Mouse (Mus musculus) embryonic facial prominence, embryonic 15.5 days (tissue): Measurements from ENCODE around the gene Pold4. TPM values are rescaled to one million over a fixed set of nuclear protein-coding genes. Genes with fewer than 3 reads are reported as not detected.
A peak's percentile ranks its signal among the peaks of the same experiment; 100 is the strongest.

Source experiments
- ATAC-seq: fragments of 200-750 bp; cut with Nextera tagmentation; 2 replicates; pipeline ENCODE4 v1.8.0; 2017; ENCODE audit warnings: low read depth, moderate TSS enrichment; ENCODE audit not compliant: insufficient number of reproducible peaks, low FRiP score, low TSS enrichment
- H3K27ac ChIP-seq: fragments of 300-500 bp; sonication (generic); replicated peaks from 2 replicates; pipeline ENCODE4 v1.5.1; 2015; ENCODE audit warnings: mild to moderate bottlenecking, inconsistent platforms
- H3K27me3 ChIP-seq: fragments of 300-500 bp; sonication (generic); 2 replicates; pipeline ENCODE4 v1.6.1; 2015; ENCODE audit warnings: inconsistent platforms
- H3K36me3 ChIP-seq: fragments of 300-500 bp; sonication (generic); 2 replicates; pipeline ENCODE4 v1.6.1; 2015; ENCODE audit warnings: mild to moderate bottlenecking, inconsistent platforms
- H3K4me1 ChIP-seq: fragments of 300-500 bp; sonication (generic); 2 replicates; pipeline ENCODE4 v1.6.1; 2015; ENCODE audit warnings: inconsistent platforms
- H3K4me2 ChIP-seq: fragments of 300-500 bp; sonication (generic); replicated peaks from 2 replicates; pipeline ENCODE4 v1.6.1; 2015; ENCODE audit warnings: mild to moderate bottlenecking, inconsistent platforms
- H3K4me3 ChIP-seq: fragments of 300-500 bp; sonication (generic); replicated peaks from 2 replicates; pipeline ENCODE4 v1.5.1; 2015; ENCODE audit warnings: mild to moderate bottlenecking, inconsistent platforms
- H3K9ac ChIP-seq: fragments of 300-500 bp; sonication (generic); 2 replicates; pipeline ENCODE4 v1.6.1; 2015; ENCODE audit warnings: inconsistent platforms
- H3K9me3 ChIP-seq: fragments of 300-500 bp; sonication (generic); replicated peaks from 2 replicates; pipeline ENCODE4 v1.6.1; 2016; ENCODE audit warnings: inconsistent platforms
- WGBS: fragments of 180-500 bp; shearing (Covaris S2); methylation state at CpG from one replicate; pipeline ENCODE4 v1.1.7; 2015; 5-methylcytosine and 5-hydroxymethylcytosine counted together
- polyA plus RNA-seq: library from polyadenylated mRNA; unstranded; fragments of >200 nt; fragmentation: Nextera tagmentation; extraction: Ambion mirVana; gene quantifications from 2 replicates; pipeline ENCODE4 v1.2.1, GENCODE M21; 2015

Gene Pold4
- polyA plus RNA-seq, 1 experiment from 2014 or later = 33.5 TPM

DNA sequence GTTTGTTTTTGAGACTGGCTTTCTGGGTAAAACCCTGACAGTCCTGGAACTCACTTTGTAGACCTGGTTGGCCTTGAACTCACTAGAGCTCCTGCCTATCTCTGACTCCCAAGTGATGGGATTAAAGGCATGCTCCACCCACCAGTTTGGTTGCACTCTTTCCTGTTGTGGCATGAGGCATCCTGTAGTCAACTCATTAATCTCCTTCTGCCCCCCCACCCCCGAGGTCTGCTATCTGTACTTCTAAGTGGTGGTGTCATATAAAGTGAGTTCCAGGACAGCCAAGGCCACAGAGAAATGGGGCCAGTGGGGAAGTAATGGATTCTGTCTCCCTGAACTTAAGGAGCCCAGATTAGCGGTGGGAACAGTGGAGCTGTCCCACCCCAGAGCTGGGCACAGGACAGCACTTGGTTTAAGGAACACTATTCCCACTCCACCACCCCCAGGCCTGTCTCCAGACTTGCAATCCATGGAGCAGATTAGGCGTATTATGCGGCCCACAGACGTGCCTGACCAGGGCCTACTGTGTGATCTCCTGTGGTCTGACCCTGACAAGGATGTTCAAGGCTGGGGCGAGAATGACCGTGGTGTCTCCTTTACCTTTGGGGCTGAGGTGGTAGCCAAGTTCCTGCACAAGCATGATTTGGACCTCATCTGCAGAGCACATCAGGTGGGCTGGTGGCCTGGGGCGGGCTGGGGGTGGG, 37.5 kb upstream of the Pold4 start:
- 92% methylated on average over 8 of the region's 8 CpGs for WGBS
- H3K4me1 ChIP-seq = peaks cover 51% of the 10 kb centered on the region
- peaks cover 46% of the 10 kb centered on the region for H3K36me3 ChIP-seq
- H3K27ac ChIP-seq = no peak overlapping the region
- no peak for ATAC-seq
- H3K27me3 ChIP-seq = no peaks in the 10 kb centered on the region
- H3K9me3 ChIP-seq = no peaks in the 10 kb centered on the region
- no peak overlapping the region for H3K9ac ChIP-seq
- H3K4me2 ChIP-seq = no peak overlapping the region
- H3K4me3 ChIP-seq = 0 out of 2 replicates have a peak overlapping the region, but pooled peaks have one; percentile 2

DNA sequence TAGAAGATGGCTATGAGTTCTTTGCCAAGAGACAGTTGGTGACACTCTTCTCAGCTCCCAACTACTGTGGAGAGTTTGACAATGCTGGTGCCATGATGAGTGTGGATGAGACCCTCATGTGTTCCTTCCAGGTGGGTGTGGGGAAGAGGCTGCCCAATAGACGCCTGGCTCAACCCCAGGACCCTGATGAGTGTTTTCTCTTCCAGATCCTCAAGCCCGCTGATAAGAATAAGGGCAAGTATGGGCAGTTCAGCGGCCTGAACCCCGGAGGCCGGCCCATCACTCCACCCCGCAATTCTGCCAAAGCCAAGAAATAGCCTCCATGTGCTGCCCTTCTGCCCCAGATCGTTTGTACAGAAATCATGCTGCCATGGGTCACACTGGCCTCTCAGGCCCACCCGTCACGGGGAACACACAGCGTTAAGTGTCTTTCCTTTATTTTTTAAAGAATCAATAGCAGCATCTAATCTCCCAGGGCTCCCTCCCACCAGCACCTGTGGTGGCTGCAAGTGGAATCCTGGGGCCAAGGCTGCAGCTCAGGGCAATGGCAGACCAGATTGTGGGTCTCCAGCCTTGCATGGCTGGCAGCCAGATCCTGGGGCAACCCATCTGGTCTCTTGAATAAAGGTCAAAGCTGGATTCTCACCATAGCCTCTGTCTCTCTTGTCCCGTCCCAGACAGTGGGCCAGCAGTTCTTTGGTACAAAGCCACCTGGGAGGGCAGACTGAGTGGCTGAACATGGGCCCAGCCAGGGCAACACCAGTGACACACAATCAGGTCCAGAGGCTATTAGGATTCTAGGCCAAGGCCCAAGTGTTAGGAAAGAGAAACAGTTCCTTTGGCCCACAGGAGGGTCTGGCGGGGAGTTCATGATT, 36.7 kb upstream of the Pold4 start:
- no peaks in the 10 kb centered on the region for H3K27me3 ChIP-seq
- no peak overlapping the region for H3K9ac ChIP-seq
- no peak for ATAC-seq
- peaks cover 55% of the 10 kb centered on the region for H3K4me1 ChIP-seq
- H3K36me3 ChIP-seq = peaks cover 46% of the 10 kb centered on the region
- H3K9me3 ChIP-seq = no peaks in the 10 kb centered on the region
- no peak overlapping the region for H3K27ac ChIP-seq
- no peak overlapping the region for H3K4me2 ChIP-seq
- WGBS = 83% methylated on average over 12 of the region's 12 CpGs
- no peak overlapping the region for H3K4me3 ChIP-seq

DNA sequence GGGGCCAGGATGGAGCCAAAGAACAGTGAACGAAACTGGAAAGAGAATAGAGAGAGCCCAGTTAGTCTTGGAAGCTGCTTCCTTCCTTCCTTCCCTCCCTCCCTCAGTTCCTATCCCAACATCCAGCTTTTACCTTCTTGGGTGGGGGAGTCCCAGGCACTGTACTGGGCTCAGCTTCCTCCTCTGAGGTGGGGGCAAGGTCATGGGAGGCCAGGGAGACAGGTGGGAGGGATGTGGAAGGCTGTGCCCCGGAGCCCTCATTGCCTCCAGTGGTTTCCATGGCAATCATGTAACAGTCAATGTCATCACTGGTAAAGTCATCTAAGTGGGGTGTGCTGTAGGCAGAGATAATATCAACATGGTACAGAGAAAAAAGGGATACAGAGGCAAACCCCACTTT, 35.7 kb upstream of the Pold4 start:
- 42% methylated on average over 2 of the region's 2 CpGs for WGBS
- H3K36me3 ChIP-seq = peaks cover 46% of the 10 kb centered on the region

DNA sequence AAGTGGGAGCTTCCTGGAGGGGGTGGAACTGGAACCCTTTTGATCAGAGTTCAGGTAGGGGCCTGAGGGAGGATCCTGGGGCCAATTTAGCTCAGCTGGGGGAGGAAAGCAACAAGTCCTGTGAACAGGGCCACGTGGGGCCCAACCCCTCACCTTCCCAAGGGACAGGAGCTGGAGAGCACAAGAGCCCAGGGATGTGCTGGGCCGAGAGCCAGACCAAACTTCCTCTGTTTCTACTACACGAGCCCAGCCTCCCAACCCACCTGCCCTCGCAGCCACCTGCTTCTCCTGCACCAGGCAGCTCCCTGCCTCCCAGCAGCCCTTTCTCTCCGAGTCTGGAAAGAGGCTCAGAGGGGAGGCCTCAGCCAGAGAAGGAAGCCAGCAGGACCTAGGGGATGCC, 35.2 kb upstream of the Pold4 start:
- Histone ChIP-seq H3K9me3 (no peaks in the 10 kb centered on the region), H3K4me3 (no peak overlapping the region), H3K27me3 (no peaks in the 10 kb centered on the region), H3K4me2 (no peak overlapping the region), H3K9ac (no peak overlapping the region), H3K4me1 (peaks cover 56% of the 10 kb centered on the region), H3K36me3 (peaks cover 46% of the 10 kb centered on the region), H3K27ac (no peak overlapping the region)
- WGBS = 26% methylated on average over 5 of the region's 5 CpGs
- ATAC-seq = no peak

More for the DNA sequence above, 35.7 kb upstream of the Pold4 start:
- Histone ChIP-seq H3K27me3 (no peaks in the 10 kb centered on the region), H3K9me3 (no peaks in the 10 kb centered on the region), H3K4me2 (no peak overlapping the region), H3K4me1 (peaks cover 60% of the 10 kb centered on the region), H3K9ac (no peak overlapping the region), H3K27ac (no peak overlapping the region), H3K4me3 (no peak overlapping the region)
- ATAC-seq = no peak

DNA sequence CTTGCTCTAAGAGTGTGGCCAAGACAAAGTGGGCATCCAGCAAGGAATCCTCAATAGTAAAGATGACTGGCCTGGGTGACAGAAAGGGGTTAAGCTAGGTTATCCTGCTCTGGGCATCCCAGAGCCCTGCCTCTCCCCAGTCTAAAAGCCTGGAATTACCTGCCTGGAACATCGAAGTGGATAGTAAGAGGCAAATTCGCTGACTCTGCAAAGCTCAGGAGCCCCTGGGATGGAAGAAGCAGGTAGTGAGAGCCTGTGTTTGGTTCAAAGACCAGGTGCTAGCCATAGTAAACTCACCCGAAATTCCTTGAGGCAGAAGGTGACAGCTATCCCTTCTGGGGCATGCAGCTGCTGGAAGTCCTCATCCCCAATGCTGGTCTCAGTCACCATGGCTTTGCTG, 34.5 kb upstream of the Pold4 start:
- no peaks in the 10 kb centered on the region for H3K9me3 ChIP-seq
- H3K9ac ChIP-seq = no peak overlapping the region
- H3K4me1 ChIP-seq = peaks cover 60% of the 10 kb centered on the region
- H3K4me2 ChIP-seq = no peak overlapping the region
- ATAC-seq = no peak
- H3K27me3 ChIP-seq = no peaks in the 10 kb centered on the region
- H3K36me3 ChIP-seq = peaks cover 46% of the 10 kb centered on the region
- no peak overlapping the region for H3K4me3 ChIP-seq
- 62% methylated on average over 3 of the region's 3 CpGs for WGBS
- H3K27ac ChIP-seq = no peak overlapping the region; the same call in 1 of the 2 replicates

DNA sequence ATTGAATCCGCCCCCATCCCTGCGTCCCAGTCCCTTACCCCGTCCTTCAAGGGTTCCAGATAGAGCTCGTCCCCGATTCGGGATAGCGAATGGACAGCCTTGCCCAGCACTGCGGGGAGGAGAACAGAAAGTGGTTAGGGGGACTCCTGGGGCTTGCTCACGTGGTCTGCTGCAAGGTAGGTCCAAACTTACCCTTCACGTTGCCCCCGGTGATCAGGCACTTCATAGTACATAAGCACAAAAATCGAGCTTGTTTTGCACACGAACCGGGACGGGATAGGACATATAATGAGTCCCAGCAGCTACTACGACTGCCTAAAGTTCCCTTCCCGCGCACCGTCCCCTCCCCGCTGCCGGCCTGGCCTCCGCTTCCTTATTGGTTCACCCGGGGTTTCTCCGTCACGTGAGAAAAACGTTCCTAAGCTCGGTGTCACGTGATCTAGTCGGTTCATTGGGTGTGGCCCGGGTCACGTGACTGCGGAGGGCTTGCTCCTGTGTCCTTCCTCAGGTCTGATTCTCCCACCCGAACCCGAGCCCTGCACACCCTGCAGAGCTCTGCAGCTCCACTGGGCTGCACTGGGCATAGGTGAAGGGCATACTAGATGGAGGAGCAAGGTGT, 30.3 kb upstream of the Pold4 start, which contains the start of gene Rad9a:
Gene Rad9a (minus strand): TSS at position 372 of the 619 bp plus-strand sequence.
- peak within 1 kb of the TSS; percentile 85 for H3K9ac ChIP-seq
- peak; percentile 64 for ATAC-seq
- H3K27me3 ChIP-seq = no peaks in the 10 kb centered on the region
- peak within 1 kb of the TSS; percentile 81 for H3K4me2 ChIP-seq
- 0% methylated on average over 34 of the region's 34 CpGs for WGBS
- H3K9me3 ChIP-seq = no peaks in the 10 kb centered on the region
- peaks cover 14% of the 10 kb centered on the region for H3K36me3 ChIP-seq
- H3K4me3 ChIP-seq = peak within 1 kb of the TSS; percentile 62
- peaks cover 39% of the 10 kb centered on the region for H3K4me1 ChIP-seq
- H3K27ac ChIP-seq = peak within 1 kb of the TSS; percentile 61

DNA sequence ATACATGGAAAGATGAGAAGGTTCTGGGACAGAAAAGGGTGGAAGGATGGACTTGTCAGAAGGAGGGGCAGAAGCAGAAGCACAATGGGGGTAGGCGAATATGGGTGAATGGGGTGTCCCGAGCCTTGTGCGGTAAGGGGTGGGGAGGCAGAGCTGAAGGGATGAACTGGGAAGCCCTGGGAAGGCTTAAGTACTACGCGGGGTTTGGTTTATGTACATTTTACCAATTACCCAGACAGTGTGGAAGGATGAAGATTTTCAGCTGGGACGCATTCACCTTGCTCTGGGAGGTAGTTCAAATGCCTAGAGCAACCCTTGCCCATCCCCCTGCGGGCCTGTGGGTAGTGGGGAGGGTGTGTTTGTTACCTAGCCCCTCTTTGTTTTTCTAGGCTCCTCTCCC, 29.6 kb upstream of the Pold4 start:
- WGBS = 27% methylated on average over 7 of the region's 7 CpGs
- Histone ChIP-seq H3K36me3 (peaks cover 7% of the 10 kb centered on the region; the same call in 1 of the 2 replicates), H3K4me2 (peak overlapping the region; percentile 81), H3K9ac (peak overlapping the region; percentile 33), H3K4me1 (peaks cover 37% of the 10 kb centered on the region), H3K9me3 (no peaks in the 10 kb centered on the region), H3K27ac (no peak overlapping the region), H3K4me3 (peak overlapping the region; percentile 62), H3K27me3 (no peaks in the 10 kb centered on the region)
- no peak for ATAC-seq

DNA sequence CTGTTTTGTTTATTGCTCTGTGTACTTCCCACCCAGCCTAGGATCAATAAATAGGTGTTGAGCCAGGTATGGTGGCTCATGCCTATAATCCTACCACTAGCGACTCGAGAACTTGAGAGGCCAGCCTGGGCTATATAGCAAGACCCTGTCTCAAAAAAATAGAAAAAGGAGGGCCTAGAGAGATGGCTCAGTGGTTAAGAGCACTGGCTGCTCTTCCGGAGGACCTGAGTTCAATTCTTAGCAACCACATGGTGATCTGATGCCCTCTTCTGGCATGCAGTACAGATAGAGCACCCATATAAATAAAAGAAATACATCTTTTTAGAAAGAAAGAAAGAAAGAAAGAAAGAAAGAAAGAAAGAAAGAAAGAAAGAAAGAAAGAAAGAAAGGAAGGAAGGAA, 28.6 kb upstream of the Pold4 start:
- 65% methylated on average over 3 of the region's 3 CpGs for WGBS
- Histone ChIP-seq H3K9me3 (no peaks in the 10 kb centered on the region), H3K27me3 (no peaks in the 10 kb centered on the region), H3K4me2 (no peak overlapping the region), H3K9ac (no peak overlapping the region), H3K27ac (no peak overlapping the region), H3K4me3 (no peak overlapping the region), H3K4me1 (peaks cover 36% of the 10 kb centered on the region), H3K36me3 (0 out of 2 replicates have a peak, but pooled peaks cover 2% of the 10 kb centered on the region)
- ATAC-seq = no peak

DNA sequence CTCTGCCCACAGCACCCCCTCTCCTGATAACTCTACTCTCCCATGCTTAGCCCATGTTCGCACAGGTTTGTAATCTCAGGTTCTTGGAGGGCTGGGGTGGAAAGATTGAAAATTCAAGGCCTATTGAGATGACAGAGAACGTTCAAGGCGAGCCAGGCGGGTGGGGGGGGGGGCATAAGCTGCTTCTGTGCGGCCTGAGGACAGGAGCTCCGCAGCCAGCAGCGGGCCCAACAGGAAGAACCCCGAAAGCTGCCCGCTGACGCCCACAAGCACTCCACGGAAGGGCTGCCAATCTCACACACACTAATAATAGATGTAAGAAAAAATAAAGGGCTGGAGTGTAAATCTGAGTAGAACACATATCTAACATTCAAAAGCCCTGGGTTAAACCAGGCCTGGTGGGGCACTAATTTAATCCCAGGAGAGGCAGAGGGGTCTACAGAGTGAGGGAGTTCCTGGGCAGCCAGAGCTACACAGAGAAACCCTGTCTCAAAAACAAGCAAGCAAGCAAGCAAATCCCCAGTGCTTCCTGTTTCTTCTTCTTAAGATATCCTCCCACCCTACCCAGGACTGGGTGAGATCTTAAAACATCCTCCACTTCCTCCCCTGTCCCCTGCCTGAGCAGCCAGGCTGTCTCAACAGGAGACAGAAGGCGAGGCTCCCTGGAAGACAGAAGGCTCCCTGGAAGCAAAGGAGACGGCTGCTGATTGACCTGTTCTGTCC, 27.9 kb upstream of the Pold4 start:
- Histone ChIP-seq H3K36me3 (no peaks in the 10 kb centered on the region), H3K4me3 (no peak overlapping the region), H3K9me3 (no peaks in the 10 kb centered on the region), H3K4me1 (peaks cover 36% of the 10 kb centered on the region), H3K9ac (no peak overlapping the region), H3K27ac (no peak overlapping the region), H3K4me2 (no peak overlapping the region), H3K27me3 (no peaks in the 10 kb centered on the region)
- ATAC-seq = no peak
- 65% methylated on average over 13 of the region's 13 CpGs for WGBS

DNA sequence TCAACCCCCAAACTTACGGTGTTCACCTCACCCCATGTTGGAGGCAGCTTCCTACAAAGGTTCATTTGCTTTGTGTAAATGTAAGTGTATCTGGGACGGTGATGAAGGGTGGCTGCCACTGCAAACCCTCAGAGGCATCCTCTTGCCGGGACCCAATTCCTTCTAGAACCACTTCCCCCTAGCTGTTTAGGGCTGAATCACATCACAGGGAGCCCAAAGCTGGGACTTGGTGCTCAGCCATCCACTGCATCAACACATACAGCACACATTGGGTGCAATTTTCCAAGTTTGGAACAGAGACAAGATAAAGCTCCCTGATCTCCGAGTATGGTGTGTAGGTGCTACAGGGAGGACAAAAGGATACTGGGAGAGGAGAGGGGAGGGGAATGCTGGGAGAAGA, 26.8 kb upstream of the Pold4 start:
- H3K36me3 ChIP-seq = no peaks in the 10 kb centered on the region
- H3K9ac ChIP-seq = no peak overlapping the region
- H3K4me2 ChIP-seq = no peak overlapping the region
- peaks cover 33% of the 10 kb centered on the region for H3K4me1 ChIP-seq
- no peaks in the 10 kb centered on the region for H3K9me3 ChIP-seq
- WGBS = 46% methylated on average over 4 of the region's 4 CpGs
- no peaks in the 10 kb centered on the region for H3K27me3 ChIP-seq
- no peak overlapping the region for H3K4me3 ChIP-seq
- H3K27ac ChIP-seq = no peak overlapping the region
- no peak for ATAC-seq

DNA sequence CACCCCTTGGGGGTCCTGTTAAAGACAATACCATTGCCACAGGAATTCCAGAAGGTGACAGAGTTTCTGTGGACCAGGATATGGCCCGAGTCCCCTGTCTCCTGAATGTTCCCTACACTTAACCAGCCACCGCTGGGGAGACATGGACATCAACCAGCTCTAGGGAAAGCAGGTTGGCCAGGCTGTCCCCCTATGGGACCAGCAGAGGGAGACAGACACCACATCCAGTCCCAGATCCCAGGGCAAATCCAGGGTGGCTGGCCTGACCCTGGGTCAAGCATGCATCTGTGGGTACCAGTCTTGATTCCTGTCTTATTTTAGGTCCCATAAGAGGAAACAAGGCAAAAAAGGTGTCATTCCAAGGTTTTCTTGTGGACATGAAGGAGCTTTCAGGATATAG, 24.7 kb upstream of the Pold4 start:
- Histone ChIP-seq H3K36me3 (no peaks in the 10 kb centered on the region), H3K9me3 (no peaks in the 10 kb centered on the region), H3K4me2 (no peak overlapping the region), H3K4me3 (no peak overlapping the region), H3K9ac (no peak overlapping the region), H3K27me3 (no peaks in the 10 kb centered on the region), H3K4me1 (peaks cover 24% of the 10 kb centered on the region), H3K27ac (no peak overlapping the region)
- no peak for ATAC-seq
- 3% methylated on average over 2 of the region's 2 CpGs for WGBS
